Mouse (Mus musculus): ENCODE measurements around the gene Dnase1. TPM values are rescaled to one million over a fixed set of nuclear protein-coding genes. Genes with fewer than 3 reads are reported as not detected.

Gene Dnase1
- total RNA-seq (2023), result not detected

DNA sequence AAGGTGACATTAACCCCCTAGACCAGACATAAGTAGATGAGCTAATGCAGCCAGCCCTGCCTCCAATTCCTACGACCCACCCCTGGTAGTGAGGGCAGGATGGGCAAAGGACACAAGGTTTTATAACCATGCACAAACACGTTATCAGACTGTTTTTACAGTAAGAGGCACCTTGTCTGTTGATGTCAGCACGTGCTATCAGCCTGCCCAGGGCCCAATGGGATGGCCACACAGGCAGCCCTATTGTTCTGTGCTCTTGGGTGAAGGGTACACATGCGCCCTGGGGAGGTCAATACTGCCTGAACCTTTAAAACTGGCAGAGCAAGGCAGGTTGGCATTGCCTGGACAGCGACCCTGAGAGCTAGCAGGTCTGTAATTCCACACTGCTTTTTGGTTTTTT is at the start of gene Dnase1:
Dnase1 (plus strand) TSS at position 136 of the 400 bp plus-strand sequence.

DNA sequence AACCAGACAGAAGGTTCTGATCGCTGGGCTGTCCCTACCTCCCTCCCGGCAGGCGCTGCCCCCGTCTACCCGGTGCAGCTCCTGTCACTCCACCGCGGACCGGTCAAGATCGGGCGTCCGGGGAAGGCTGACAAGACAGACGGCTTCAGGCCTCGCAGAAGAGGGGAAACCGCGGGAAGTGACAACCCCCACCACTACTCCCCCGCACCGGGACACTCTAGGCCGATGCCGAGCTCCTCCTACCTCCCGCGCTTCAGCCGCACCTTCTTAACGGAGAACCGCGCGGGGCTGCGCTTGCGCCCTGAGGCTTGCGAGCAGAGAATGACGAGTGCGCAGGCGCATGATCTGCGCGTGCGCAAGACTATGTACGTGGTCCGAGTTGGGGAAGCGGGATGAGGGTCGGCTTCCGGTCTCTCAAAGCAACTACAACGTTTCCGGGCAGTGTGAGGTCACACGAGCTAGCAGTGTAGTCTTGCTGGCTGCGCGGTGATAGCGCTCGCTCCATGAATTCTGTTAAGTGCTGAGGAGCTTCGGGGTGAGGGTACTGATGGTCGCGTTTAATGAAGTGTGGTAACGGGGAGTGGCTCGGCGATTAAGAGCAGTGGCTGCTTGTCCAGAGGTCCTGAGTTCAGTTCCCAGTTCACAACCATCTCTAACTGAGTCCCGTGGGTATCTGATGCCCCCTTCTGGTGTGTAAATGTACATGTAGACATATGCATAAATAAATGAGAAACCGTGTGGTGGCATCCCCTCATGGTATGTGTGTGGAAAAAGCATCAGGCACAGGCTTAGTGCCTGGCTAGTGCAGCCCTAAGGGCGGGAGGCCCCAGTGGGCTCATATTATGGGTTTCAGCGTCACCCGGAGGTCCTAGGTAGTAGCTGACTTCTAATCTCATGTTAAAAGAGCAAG is 33.0 kb upstream of the Dnase1 start, which contains the start of gene Slx4:
Slx4 (minus strand) TSS at position 282 of the 910 bp plus-strand sequence.

DNA sequence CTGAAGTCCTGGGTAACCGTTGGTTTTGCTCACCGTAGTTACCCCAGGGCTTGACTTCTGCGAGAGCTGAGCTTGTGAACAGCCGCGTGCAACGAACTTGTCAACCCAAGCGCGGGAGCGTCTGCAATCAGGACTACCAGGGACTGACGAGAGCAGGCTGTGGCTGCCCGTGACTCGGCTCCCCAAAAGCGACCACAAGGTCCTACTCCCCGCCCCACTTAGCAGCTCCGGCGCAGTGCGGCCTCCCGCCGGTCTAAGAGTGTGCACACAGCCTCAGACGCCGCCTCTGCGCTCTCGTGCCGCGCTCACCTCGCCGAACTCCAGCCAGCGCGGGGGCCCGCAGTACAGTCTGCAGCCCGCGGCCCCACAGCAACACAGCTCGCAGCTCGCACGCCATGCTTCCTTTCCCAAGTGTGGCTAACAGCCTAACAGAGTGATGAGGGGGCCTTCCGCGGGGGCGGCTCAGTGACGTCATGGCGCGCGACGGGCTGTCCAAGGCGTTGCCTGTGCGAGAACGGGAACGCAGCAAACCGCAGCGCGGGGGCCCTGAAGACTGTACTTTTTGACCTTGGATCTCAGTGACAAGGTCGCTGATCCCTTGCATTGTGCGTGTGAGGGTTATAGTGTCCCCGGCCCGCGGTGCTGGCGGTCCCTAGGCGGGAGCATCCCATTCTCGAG is 40.8 kb downstream of the Dnase1 start, which contains the start of gene Trap1:
Trap1 (minus strand) TSS at position 444 of the 678 bp plus-strand sequence.

Other genes with a start within 250 kb of the Dnase1 start
- gene Olfr15, start 206.1 kb upstream of the Dnase1 start, total RNA-seq (2023), result not detected
- under 1 TPM; 0.31 to 0.35 TPM for gene Zfp174, start 189.7 kb upstream of the Dnase1 start, total RNA-seq (2023)
- gene Naa60, start 164.6 kb upstream of the Dnase1 start, total RNA-seq (2023), result 100 to 1,000 TPM; 118 to 123 TPM
- 10 to 100 TPM; 20.3 to 24.6 TPM for gene Zfp597, start 152.4 kb upstream of the Dnase1 start, total RNA-seq (2023)
- gene Gm20695, start 152.3 kb upstream of the Dnase1 start, total RNA-seq (2023), result 1 to 10 TPM in 1 of 2 experiments, under 1 TPM in 1; 0.46 to 1.1 TPM
- gene 1700037C18Rik, start 128.3 kb upstream of the Dnase1 start, total RNA-seq (2023), result 1 to 10 TPM; 4.1 to 6.1 TPM
- gene Cluap1, start 128.1 kb upstream of the Dnase1 start, total RNA-seq (2023), result 10 to 100 TPM; 10.7 to 12.0 TPM
- gene Nlrc3, start 60.3 kb upstream of the Dnase1 start, total RNA-seq (2023), result 1 to 10 TPM in 1 of 2 experiments, under 1 TPM in 1; 0.90 to 1.6 TPM
- gene Slx4, start 33.2 kb upstream of the Dnase1 start, total RNA-seq (2023), result 10 to 100 TPM; 30.5 to 31.5 TPM
- gene Trap1, start 40.9 kb downstream of the Dnase1 start, total RNA-seq (2023), result 10 to 100 TPM; 32.3 to 36.0 TPM
- gene Crebbp, start 177.1 kb downstream of the Dnase1 start, total RNA-seq (2023), result 10 to 100 TPM; 73.9 to 82.0 TPM